Mouse (Mus musculus): ENCODE data around the gene Zfp952. TPM values are rescaled to one million over a fixed set of nuclear protein-coding genes. Genes with fewer than 3 reads are reported as not detected.

Zfp952 gene
- total and polyA plus RNA-seq, 3 experiments = 4.2 to 5.7 (median 5.5) TPM

GRCm38 (mm10) chr17:32946716-32947115 lies 46.2 kb upstream of the Zfp952 start:
- Histone ChIP-seq H3K9me3 (replicated peaks; ENCODE audit: low read length) (no peaks in the 10 kb centered on the region), H3K4me2 (ENCODE audit: insufficient read depth, low read depth, poor library complexity, severe bottlenecking) (peak overlapping the region; percentile 75), H3K36me3 (replicated peaks in 1 of 2; ENCODE audit: control insufficient read depth in 1 of 2, insufficient read depth in 1 of 2, low read length in 1 of 2) (peaks cover 0 to 14% of the 10 kb centered on the region in 2 experiments), H3K4me3 (replicated peaks in 1 of 3; ENCODE audit: low read depth in 2 of 3, low read length in 2 of 3, poor library complexity in 1 of 3) (peak overlapping the region; percentile 78 to 98 (median 80)), H3K27ac (ENCODE audit: insufficient read depth, low read depth) (no peak overlapping the region), H3K79me2 (replicated peaks; ENCODE audit: control insufficient read depth, extremely low read depth, insufficient read depth, poor library complexity, severe bottlenecking) (no peaks in the 10 kb centered on the region), H3K4me1 (ENCODE audit: control insufficient read depth in 1 of 2, insufficient read depth in 2 of 2) (peaks cover 9 to 22% of the 10 kb centered on the region in 2 experiments), H3K27me3 (replicated peaks) (no peaks in the 10 kb centered on the region), H3K9ac (ENCODE audit: insufficient read depth, low read depth) (peak overlapping the region; percentile 92)
- in situ Hi-C loops (cut with MboI; ENCODE audit: low pct_ligation_motif_present, low pct_unique_long_range_greater_than_20kb, low sequenced_read_pairs) = loop anchor here (5.0 kb wide), 1 partner anchor 39 kb away; no protein-coding TSS in a partner anchor
- dilution Hi-C loops (cut with MboI; ENCODE audit: extremely low pct_ligation_motif_present, extremely low pct_unique_long_range_greater_than_20kb, low sequenced_read_pairs) = no loop called here
- TF ChIP-seq CHD1 (IDR thresholded peaks at IDR 0.05; ENCODE audit: low read depth, low read length) = no peak
- no peak for TF ChIP-seq SMC3 (IDR thresholded peaks at IDR 0.05; ENCODE audit: low read depth, low read length)
- no peak for TF ChIP-seq USF2 (conservative IDR thresholded peaks at IDR 0.05; ENCODE audit: low read depth, low read length)
- TF ChIP-seq MEF2A (IDR thresholded peaks at IDR 0.05; ENCODE audit: borderline replicate concordance, low read depth, low read length) = no peak
- TF ChIP-seq POLR2AphosphoS2 (IDR thresholded peaks at IDR 0.05; ENCODE audit: low read depth, low read length) = no peak
- no peak for TF ChIP-seq MXI1 (IDR thresholded peaks at IDR 0.05; ENCODE audit: low read depth, low read length)
- TF ChIP-seq MAX (IDR thresholded peaks at IDR 0.05; ENCODE audit: low read length) = no peak
- no peak for TF ChIP-seq KAT2A (IDR thresholded peaks at IDR 0.05; ENCODE audit: insufficient replicate concordance, low read length)
- TF ChIP-seq PAX5 (IDR thresholded peaks at IDR 0.05; ENCODE audit: low read length) = no peak
- TF ChIP-seq MAFK (IDR thresholded peaks at IDR 0.05; ENCODE audit: insufficient replicate concordance, low read length) = no peak
- no peak for TF ChIP-seq EP300 (IDR thresholded peaks at IDR 0.05; ENCODE audit: low read length)
- no peak for TF ChIP-seq IRF4 (IDR thresholded peaks at IDR 0.05; ENCODE audit: low read depth, low read length)
- no peak for TF ChIP-seq TBP (conservative IDR thresholded peaks at IDR 0.05; ENCODE audit: low read depth, low read length)
- TF ChIP-seq RCOR1 (conservative IDR thresholded peaks at IDR 0.05; ENCODE audit: low read depth, low read length) = no peak
- no peak for DNase-seq (ENCODE audit: extremely low read depth)

GRCm38 (mm10) chr17:32947215-32947914 lies 45.6 kb upstream of the Zfp952 start, which contains the start of gene Cyp4f13:
Gene Cyp4f13 (minus strand): TSS chr17:32947402.
- Histone ChIP-seq H3K27ac (ENCODE audit: insufficient read depth, low read depth) (no peak within 1 kb of the TSS), H3K36me3 (replicated peaks in 1 of 2; ENCODE audit: control insufficient read depth in 1 of 2, insufficient read depth in 1 of 2, low read length in 1 of 2) (peaks cover 0 to 12% of the 10 kb centered on the region in 2 experiments), H3K4me1 (ENCODE audit: control insufficient read depth in 1 of 2, insufficient read depth in 2 of 2) (peaks cover 9 to 22% of the 10 kb centered on the region in 2 experiments), H3K79me2 (replicated peaks; ENCODE audit: control insufficient read depth, extremely low read depth, insufficient read depth, poor library complexity, severe bottlenecking) (no peaks in the 10 kb centered on the region), H3K27me3 (replicated peaks) (no peaks in the 10 kb centered on the region), H3K9ac (ENCODE audit: insufficient read depth, low read depth) (peak within 1 kb of the TSS; percentile 92), H3K4me2 (ENCODE audit: insufficient read depth, low read depth, poor library complexity, severe bottlenecking) (peak within 1 kb of the TSS; percentile 86), H3K9me3 (replicated peaks; ENCODE audit: low read length) (no peaks in the 10 kb centered on the region), H3K4me3 (replicated peaks in 1 of 3; ENCODE audit: low read depth in 2 of 3, low read length in 2 of 3, poor library complexity in 1 of 3) (peak within 1 kb of the TSS; percentile 78 to 98 (median 80))
- dilution Hi-C loops (cut with MboI; ENCODE audit: extremely low pct_ligation_motif_present, extremely low pct_unique_long_range_greater_than_20kb, low sequenced_read_pairs) = no loop called here
- in situ Hi-C loops (cut with MboI; ENCODE audit: low pct_ligation_motif_present, low pct_unique_long_range_greater_than_20kb, low sequenced_read_pairs) = loop anchor here (5.0 kb wide), 1 partner anchor 40 kb away; no protein-coding TSS in a partner anchor
- DNase-seq (ENCODE audit: extremely low read depth) = peak; percentile 91
- TF ChIP-seq ZKSCAN1 (IDR thresholded peaks at IDR 0.05; ENCODE audit: borderline replicate concordance, low read depth, low read length) (no peak), KAT2A (IDR thresholded peaks at IDR 0.05; ENCODE audit: insufficient replicate concordance, low read length) (peak; percentile 30; the same call in 1 of the 2 replicates), MAFK (IDR thresholded peaks at IDR 0.05; ENCODE audit: insufficient replicate concordance, low read length) (no peak), USF2 (conservative IDR thresholded peaks at IDR 0.05; ENCODE audit: low read depth, low read length) (no peak), ETS1 (conservative IDR thresholded peaks at IDR 0.05; ENCODE audit: low read depth, low read length) (peak; percentile 40; the same call in 1 of the 2 replicates), MEF2A (IDR thresholded peaks at IDR 0.05; ENCODE audit: borderline replicate concordance, low read depth, low read length) (peak; percentile 37; the same call in 1 of the 2 replicates), MXI1 (IDR thresholded peaks at IDR 0.05; ENCODE audit: low read depth, low read length) (peak; percentile 62; the same call in 1 of the 2 replicates), TBP (conservative IDR thresholded peaks at IDR 0.05; ENCODE audit: low read depth, low read length) (peak; percentile 81), SIN3A (IDR thresholded peaks at IDR 0.05; ENCODE audit: low read length) (peak; percentile 97), UBTF (IDR thresholded peaks at IDR 0.05; ENCODE audit: low read depth, low read length) (no peak), ELF1 (IDR thresholded peaks at IDR 0.05; ENCODE audit: low read depth, low read length) (peak; percentile 93), BHLHE40 (IDR thresholded peaks at IDR 0.05; ENCODE audit: low read depth, low read length) (peak; percentile 70), CHD2 (IDR thresholded peaks at IDR 0.05; ENCODE audit: low read length) (peak; percentile 61; the same call in 1 of the 2 replicates), NRF1 (IDR thresholded peaks at IDR 0.05; ENCODE audit: low read depth, low read length) (no peak), MAZ (IDR thresholded peaks at IDR 0.05; ENCODE audit: low read depth, low read length) (peak; percentile 57; the same call in 1 of the 2 replicates), GABPA (IDR thresholded peaks at IDR 0.05; ENCODE audit: insufficient replicate concordance, low read depth, low read length) (no peak), ZNF384 (IDR thresholded peaks at IDR 0.05; ENCODE audit: low read depth, low read length) (no peak), TCF12 (IDR thresholded peaks at IDR 0.05; ENCODE audit: low read depth, low read length) (peak; percentile 80), E2F4 (IDR thresholded peaks at IDR 0.05; ENCODE audit: insufficient replicate concordance, low read depth, low read length) (no peak), HCFC1 (IDR thresholded peaks at IDR 0.05; ENCODE audit: low read depth, low read length) (peak; percentile 72), POLR2A (IDR thresholded peaks at IDR 0.05; ENCODE audit: low read depth, low read length) (peak; percentile 84), ZMIZ1 (IDR thresholded peaks at IDR 0.05; ENCODE audit: low read depth, low read length) (no peak; the same call in 1 of the 2 replicates)

Data from CH12.LX (cell line).